Mouse (Mus musculus): ENCODE data around the gene Pym1.

GRCm38 (mm10) chr10:128795581-128795980 lies 47.9 kb downstream of the Pym1 start:
- TF ChIP-seq POLR2A (IDR thresholded peaks at IDR 0.05; ENCODE audit: low read depth, low read length), result no peak
- no peak for TF ChIP-seq CTCF (IDR thresholded peaks at IDR 0.05; ENCODE audit: extremely low read depth, insufficient read depth, insufficient read length, insufficient replicate concordance)

All from spleen, adult 2 months (tissue).